Mouse (Mus musculus): ENCODE measurements around the gene Dnal1. TPM values are rescaled to one million over a fixed set of nuclear protein-coding genes. Genes with fewer than 3 reads are reported as not detected.

The Dnal1 gene
- polyA plus RNA-seq, 1 experiment from 2014 or later = 6.8 TPM

DNA sequence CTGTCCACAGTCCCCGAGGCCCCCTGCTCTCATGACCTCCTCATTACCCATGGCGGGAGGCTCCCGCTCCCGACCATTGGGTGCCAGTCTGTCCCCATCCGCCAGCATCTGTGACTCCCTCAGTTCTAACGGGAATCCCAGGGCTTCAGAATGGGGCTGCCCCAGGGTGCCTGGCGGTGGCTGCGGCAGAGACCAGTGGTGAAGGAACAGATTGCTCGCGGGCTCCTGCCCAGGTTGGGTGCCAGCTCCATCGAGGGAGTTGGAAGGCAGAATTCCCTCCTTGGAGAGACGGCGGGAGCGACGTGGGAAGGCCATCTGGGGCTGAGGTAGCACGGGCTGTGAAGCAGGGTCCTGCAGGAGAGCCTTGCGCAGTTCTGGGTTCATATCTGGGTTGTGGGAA is 58.7 kb downstream of the Dnal1 start:
- Histone ChIP-seq H3K9ac (no peak overlapping the region), H3K9me3 (no peaks in the 10 kb centered on the region), H3K4me2 (no peak overlapping the region), H3K4me1 (peaks cover 33% of the 10 kb centered on the region), H3K27ac (peak overlapping the region; percentile 36; the same call in 1 of the 2 replicates), H3K4me3 (replicated peaks) (no peak overlapping the region), H3K36me3 (replicated peaks) (peaks cover 33% of the 10 kb centered on the region), H3K27me3 (no peaks in the 10 kb centered on the region)
- no peak for ATAC-seq (ENCODE audit: low FRiP score)
- 88% methylated on average over 17 of the region's 17 CpGs for WGBS

DNA sequence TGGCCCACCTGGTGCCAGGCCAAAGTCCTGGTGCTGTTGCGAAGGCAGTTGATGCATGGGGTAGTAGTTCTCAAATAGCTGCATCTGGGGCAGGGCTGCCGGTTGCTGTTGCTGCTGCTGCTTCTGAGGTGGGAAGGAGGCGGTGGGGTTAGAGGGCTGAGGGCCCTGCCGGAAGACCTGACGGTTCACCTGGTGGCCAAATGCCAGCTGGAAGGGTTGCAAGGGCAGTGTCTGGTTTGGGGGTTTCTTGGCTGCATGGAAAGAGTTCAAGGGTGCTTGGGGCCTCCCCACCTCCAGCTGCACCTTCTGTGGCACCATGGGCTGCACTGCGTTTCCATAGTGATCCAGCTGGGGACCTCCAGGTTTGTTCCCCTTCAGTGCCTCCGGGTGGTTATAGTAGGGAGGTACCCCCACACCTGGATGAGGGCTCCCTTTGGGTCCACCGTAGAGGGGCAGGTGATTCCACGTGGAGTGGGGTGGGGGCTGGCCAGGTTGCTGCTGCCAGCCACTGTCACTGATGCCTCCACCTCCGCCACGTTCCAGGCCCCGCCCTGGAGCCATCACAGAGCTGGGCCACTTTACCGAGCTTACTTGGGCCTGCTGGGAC is 59.2 kb downstream of the Dnal1 start:
- H3K27me3 ChIP-seq = no peaks in the 10 kb centered on the region
- WGBS = 93% methylated on average over 13 of the region's 13 CpGs
- peaks cover 33% of the 10 kb centered on the region for H3K36me3 ChIP-seq (replicated peaks)

DNA sequence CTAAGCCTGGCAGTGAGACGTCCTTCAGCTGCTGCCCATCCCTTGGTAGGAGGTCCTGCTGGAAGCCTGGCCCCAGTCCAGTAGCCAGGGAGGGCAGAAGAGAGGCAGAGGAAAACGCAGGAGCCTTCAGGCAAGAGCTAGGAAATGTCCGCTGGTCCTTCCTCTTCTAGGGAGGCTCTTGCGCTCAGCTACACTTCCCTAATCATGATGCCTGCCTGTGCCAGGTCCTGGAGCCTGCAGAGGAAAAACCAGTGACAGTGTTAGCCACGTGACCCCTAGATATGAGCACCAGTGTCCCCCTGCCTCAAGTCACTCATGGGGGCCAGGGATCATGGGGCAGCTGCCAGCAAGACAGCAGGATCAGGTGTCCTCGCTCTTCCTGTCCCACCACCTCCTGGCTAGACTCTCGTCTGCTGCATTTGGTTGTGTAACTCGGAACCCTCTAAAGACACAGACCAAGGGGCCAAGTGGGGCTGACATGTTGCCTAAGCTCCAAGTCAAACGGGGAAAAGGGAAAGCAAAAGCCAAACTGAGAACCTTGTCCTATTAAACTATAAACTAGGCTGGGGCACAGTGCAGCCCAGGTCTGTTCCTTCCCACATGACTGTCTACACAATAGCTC is 60.1 kb downstream of the Dnal1 start:
- WGBS = 86% methylated on average over 9 of the region's 9 CpGs
- peaks cover 44% of the 10 kb centered on the region for H3K4me1 ChIP-seq

More for the DNA sequence above, 59.2 kb downstream of the Dnal1 start:
- no peaks in the 10 kb centered on the region for H3K9me3 ChIP-seq
- no peak overlapping the region for H3K4me2 ChIP-seq
- peak overlapping the region; percentile 7; the same call in 1 of the 2 replicates for H3K9ac ChIP-seq
- ATAC-seq (ENCODE audit: low FRiP score) = no peak
- peaks cover 37% of the 10 kb centered on the region for H3K4me1 ChIP-seq
- peak overlapping the region; percentile 36; the same call in 1 of the 2 replicates for H3K27ac ChIP-seq
- no peak overlapping the region for H3K4me3 ChIP-seq (replicated peaks)

DNA sequence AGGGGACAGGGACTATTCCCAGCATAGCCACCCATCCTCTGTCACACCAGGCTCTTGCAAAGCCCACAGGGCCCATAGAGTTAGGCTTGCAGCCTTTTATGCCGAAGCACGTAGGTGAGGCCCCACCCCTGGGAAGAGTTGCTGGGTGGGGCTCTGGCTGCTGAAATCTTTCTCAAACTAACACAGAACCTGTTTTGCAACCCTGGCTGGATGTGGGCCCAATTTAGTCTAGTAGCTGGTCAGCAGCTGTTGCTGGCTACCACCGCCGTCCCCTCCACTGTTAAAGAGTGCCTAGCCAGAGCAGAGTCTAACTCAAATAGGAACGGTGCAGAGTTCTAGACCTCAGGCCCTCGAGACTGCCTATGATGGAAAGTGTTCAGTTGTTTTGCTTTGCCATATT is 60.7 kb downstream of the Dnal1 start:
- Histone ChIP-seq H3K4me1 (peaks cover 47% of the 10 kb centered on the region), H3K9me3 (no peaks in the 10 kb centered on the region), H3K36me3 (replicated peaks) (peaks cover 33% of the 10 kb centered on the region), H3K4me3 (replicated peaks) (no peak overlapping the region), H3K27me3 (no peaks in the 10 kb centered on the region), H3K9ac (no peak overlapping the region), H3K27ac (no peak overlapping the region), H3K4me2 (no peak overlapping the region)
- WGBS = 88% methylated on average over 6 of the region's 6 CpGs
- ATAC-seq (ENCODE audit: low FRiP score) = no peak

More for the DNA sequence above, 60.1 kb downstream of the Dnal1 start:
- H3K27ac ChIP-seq = no peak overlapping the region
- no peak for ATAC-seq (ENCODE audit: low FRiP score)
- no peak overlapping the region for H3K4me2 ChIP-seq
- H3K36me3 ChIP-seq (replicated peaks) = peaks cover 33% of the 10 kb centered on the region
- no peaks in the 10 kb centered on the region for H3K27me3 ChIP-seq
- H3K9me3 ChIP-seq = no peaks in the 10 kb centered on the region
- H3K4me3 ChIP-seq (replicated peaks) = no peak overlapping the region
- 0 out of 2 replicates have a peak overlapping the region, but pooled peaks have one; percentile 7 for H3K9ac ChIP-seq

DNA sequence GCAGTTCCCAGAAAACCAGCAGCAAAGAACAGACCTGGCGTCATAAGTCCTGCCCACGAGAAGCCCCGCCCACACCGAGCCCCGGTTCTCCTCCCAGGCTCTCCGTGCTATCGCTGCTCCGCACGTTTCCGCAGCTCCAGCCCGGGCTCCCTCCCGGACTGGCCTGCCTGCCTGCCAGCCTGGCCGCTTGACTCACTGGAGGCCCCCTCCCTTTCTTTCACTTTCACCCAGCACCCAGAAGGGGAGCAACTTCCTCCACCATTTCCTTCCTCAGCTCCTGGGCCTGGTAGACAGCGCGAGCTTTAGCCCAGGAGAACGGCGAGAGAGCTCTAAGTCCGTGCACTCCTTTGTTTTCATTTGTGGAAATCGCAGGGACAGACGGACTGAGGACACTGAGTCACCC is 61.5 kb downstream of the Dnal1 start:
- WGBS = under 1% methylated on average over 20 of the region's 20 CpGs
- ATAC-seq (ENCODE audit: low FRiP score) = peak; percentile 77
- H3K9me3 ChIP-seq = no peaks in the 10 kb centered on the region
- peak overlapping the region; percentile 38 for H3K4me3 ChIP-seq (replicated peaks)
- peak overlapping the region; percentile 94 for H3K27ac ChIP-seq
- peak overlapping the region; percentile 73 for H3K4me2 ChIP-seq
- H3K36me3 ChIP-seq (replicated peaks) = peaks cover 33% of the 10 kb centered on the region
- peaks cover 54% of the 10 kb centered on the region for H3K4me1 ChIP-seq
- no peaks in the 10 kb centered on the region for H3K27me3 ChIP-seq
- peak overlapping the region; percentile 72 for H3K9ac ChIP-seq

DNA sequence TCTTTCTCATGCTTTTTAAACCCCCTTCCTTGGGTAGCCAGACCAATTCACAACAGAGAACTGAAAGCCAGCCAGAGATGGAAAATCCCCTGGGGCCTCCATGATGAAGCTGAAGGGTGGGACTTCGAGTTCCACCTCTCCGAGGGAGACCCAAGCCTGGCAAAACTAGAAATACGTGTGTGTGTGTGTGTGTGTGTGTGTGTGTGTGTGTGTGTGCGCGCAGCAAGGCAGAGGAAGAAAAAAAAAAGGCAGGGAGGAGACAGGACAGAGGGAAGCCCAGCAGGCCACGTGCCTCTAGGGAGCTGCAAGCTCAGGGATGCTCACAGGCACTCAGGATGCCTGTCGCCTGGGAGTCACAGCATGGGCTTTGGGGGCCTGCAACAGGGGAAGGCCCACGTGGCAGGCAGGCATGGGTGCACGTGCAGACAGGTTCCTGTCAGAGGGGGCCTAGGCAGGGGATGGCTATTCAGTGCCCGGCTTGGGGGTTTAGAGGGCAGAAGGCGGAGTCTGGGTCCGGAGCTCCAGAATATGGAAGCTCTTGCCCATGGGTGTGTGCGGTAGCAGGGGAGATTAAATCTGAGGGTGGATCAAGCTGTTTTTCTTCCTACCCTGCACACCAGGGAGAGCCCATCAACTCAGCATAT is 62.1 kb downstream of the Dnal1 start:
- Histone ChIP-seq H3K4me3 (replicated peaks) (peak overlapping the region; percentile 38), H3K27ac (peak overlapping the region; percentile 94), H3K36me3 (replicated peaks) (peaks cover 27% of the 10 kb centered on the region), H3K4me2 (peak overlapping the region; percentile 73), H3K9ac (peak overlapping the region; percentile 72), H3K4me1 (peaks cover 60% of the 10 kb centered on the region), H3K27me3 (no peaks in the 10 kb centered on the region), H3K9me3 (no peaks in the 10 kb centered on the region)
- 6% methylated on average over 13 of the region's 13 CpGs for WGBS
- peak; percentile 64 for ATAC-seq (ENCODE audit: low FRiP score)

DNA sequence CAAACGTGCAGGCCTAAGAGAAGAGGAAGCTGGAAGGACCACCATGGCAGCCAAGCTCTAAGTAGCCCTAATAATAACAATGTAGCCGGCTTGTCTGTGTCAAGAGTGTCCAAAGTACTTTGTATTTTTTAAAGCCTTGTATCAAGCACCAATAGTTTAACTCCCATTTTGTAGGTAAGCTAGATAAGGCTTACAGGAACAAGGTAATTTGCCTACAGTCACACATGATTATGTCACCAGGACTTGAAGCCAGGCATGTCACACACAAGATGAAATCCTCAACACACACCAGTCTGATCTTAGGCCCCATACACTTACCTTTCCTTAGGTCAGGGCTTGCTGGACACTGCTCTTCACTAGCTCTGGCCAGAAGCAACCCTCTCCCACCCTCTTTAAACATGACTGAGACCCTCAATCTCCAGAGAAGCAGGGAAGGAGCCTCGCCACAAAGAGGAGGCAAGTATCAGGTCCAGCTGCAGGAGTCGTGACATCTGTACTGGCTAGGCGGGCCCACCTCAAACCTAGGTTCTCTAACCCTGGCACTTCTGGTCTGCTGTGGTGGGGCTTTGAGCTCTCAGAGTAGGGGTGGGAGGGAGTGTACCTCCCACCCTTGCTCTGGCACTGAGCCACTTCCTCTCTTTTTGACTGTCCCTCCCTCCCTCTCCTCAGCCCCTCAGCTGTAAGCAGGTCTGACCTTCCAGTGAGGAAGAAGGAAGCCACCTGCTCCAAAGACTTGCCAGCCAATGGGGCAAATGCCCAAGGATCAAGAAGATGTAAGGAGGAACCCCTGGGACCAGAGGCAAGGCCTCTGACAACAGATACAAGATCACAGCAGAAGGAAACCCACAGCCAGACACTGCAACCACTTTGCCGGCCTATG is 63.0 kb downstream of the Dnal1 start:
- Histone ChIP-seq H3K4me2 (peak overlapping the region; percentile 73), H3K9me3 (no peaks in the 10 kb centered on the region), H3K27me3 (no peaks in the 10 kb centered on the region), H3K4me1 (peaks cover 69% of the 10 kb centered on the region), H3K9ac (peak overlapping the region; percentile 72; the same call in 1 of the 2 replicates), H3K36me3 (replicated peaks) (peaks cover 19% of the 10 kb centered on the region), H3K27ac (peak overlapping the region; percentile 94), H3K4me3 (replicated peaks) (no peak overlapping the region)
- WGBS = 37% methylated on average over 6 of the region's 6 CpGs
- no peak for ATAC-seq (ENCODE audit: low FRiP score)

DNA sequence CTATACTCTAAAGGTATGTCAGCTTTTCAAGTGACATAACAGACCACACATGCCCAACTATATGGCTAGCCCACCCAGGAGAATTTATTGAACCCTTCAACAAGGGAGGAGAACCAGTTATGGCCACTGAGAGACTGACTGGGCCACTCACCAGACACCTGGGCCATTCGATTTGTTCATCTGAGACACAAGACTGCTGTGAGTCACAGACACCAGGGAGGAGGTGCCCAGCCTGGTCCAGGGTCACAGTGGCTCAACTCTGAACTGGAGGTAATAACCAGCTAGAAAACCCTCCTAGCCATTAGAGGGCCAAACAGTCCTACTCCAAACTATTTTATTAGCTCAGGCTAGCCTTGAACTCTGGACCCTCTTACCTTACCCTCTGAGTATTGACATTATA is 63.9 kb downstream of the Dnal1 start:
- Histone ChIP-seq H3K4me2 (no peak overlapping the region), H3K4me1 (peaks cover 70% of the 10 kb centered on the region), H3K9me3 (no peaks in the 10 kb centered on the region), H3K9ac (no peak overlapping the region), H3K36me3 (replicated peaks) (peaks cover 11% of the 10 kb centered on the region), H3K27me3 (no peaks in the 10 kb centered on the region), H3K4me3 (replicated peaks) (no peak overlapping the region), H3K27ac (no peak overlapping the region)
- ATAC-seq (ENCODE audit: low FRiP score) = no peak
- WGBS = 62% methylated on average over 1 of the region's 1 CpGs

DNA sequence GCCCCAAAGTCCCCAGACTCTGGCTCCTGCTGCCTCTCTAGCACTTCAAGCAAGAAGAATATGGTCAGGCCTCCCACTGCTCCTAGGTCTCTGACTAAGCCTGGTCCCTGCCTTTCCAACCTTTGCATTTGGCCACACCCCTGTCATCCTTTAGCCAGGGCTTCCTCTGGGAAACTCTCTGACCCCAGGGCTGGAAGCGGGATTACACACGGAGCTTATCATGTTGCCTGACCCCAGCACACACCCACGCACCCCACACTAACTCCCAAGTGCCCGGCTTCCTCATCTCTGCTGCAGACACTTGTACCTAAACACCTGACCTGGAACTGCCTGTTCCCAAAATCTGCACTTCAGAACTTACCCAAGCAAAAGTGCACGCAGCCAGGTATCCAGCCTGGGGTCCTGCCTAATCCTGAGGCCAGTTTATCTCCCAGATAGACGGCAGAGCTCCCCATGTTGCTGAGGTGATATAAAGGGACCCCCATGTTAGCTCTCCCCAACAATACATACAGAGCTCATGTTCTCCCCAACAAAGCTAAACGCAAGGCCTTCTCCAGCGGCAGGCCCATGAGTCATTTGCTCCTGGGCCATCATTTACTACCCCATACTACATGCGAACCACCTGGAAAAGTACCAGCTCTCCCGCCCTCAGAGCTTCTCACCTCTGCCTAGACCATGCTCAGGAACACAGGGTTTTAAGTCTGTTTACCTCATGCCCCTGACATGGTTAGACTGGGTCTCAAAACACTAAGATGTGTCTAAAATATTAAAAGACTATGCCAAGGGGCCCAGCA is 64.7 kb downstream of the Dnal1 start:
- H3K27ac ChIP-seq = no peak overlapping the region
- 71% methylated on average over 10 of the region's 10 CpGs for WGBS
- H3K4me1 ChIP-seq = peaks cover 70% of the 10 kb centered on the region

DNA sequence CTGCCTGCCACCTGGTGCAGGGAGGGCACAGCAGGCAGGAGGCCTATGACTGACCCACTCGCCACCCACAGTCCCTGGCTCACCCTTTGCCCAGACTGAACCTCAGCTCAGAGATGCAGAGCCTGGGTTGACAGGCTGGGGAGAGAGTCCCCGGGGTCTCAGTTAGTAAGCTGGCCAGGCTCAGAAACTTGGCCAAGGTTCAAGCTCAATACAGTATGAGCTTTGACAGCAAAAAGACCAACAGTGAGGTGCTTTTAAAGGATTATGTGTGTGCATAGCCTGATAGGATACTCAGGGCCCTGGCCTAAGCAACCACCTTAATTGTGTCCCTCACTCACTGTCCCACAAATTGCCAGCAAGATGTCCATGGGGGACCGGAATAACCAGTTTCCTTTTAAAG is 65.9 kb downstream of the Dnal1 start:
- Histone ChIP-seq H3K9ac (no peak overlapping the region), H3K9me3 (no peaks in the 10 kb centered on the region), H3K4me3 (replicated peaks) (no peak overlapping the region), H3K4me2 (no peak overlapping the region), H3K4me1 (peaks cover 65% of the 10 kb centered on the region), H3K36me3 (replicated peaks) (no peaks in the 10 kb centered on the region), H3K27ac (peak overlapping the region; percentile 43), H3K27me3 (no peaks in the 10 kb centered on the region)
- no peak for ATAC-seq (ENCODE audit: low FRiP score)
- 82% methylated on average over 3 of the region's 3 CpGs for WGBS

More for the DNA sequence above, 64.7 kb downstream of the Dnal1 start:
- no peak for ATAC-seq (ENCODE audit: low FRiP score)
- no peak overlapping the region for H3K4me3 ChIP-seq (replicated peaks)
- H3K27me3 ChIP-seq = no peaks in the 10 kb centered on the region
- H3K4me2 ChIP-seq = no peak overlapping the region
- H3K36me3 ChIP-seq (replicated peaks) = peaks cover 3% of the 10 kb centered on the region
- no peaks in the 10 kb centered on the region for H3K9me3 ChIP-seq
- H3K9ac ChIP-seq = no peak overlapping the region

DNA sequence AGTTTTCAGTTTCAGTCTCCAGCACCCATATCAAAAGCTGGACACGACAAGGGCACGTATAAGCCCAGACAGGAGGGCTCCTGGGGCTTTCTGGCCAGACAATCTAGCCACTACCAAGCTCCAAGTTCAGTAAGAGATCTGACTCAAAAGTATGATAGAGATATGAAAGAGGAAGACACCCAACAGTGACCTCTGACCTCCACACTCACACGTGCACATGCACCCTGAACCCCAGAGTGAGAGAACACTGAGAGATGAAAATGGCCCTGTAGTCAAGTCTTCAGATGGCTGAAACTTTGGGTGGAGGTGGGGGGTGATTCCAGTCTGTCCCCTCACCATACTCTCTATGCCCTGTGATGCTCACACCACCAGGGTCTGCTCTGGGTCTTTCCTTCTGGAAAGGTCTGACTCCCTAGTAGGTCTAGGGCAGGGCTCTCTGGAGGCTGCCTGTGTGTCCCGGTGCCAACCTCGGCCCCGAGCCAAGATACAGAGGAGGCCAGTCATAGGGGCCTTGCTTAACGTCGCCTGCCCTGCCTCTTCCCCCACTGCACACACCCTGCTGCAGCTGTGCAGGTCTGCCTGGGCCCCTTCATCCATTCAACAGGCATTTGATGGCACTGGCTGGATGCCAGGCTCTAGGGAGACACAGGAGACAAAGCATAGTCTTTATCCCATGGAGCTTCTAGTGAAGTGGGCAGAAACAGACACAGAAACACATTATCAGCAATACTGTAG is 66.7 kb downstream of the Dnal1 start:
- WGBS = 68% methylated on average over 8 of the region's 8 CpGs
- Histone ChIP-seq H3K9me3 (no peaks in the 10 kb centered on the region), H3K4me3 (replicated peaks) (no peak overlapping the region), H3K36me3 (replicated peaks) (no peaks in the 10 kb centered on the region), H3K9ac (no peak overlapping the region), H3K4me1 (peaks cover 62% of the 10 kb centered on the region), H3K4me2 (peak overlapping the region; percentile 32), H3K27me3 (no peaks in the 10 kb centered on the region), H3K27ac (peak overlapping the region; percentile 88)
- ATAC-seq (ENCODE audit: low FRiP score) = peak; percentile 83

Measured in forebrain, embryonic 12.5 days (tissue).